Mouse (Mus musculus): ENCODE measurements around the gene Usmg5.
"Not testable (repeated sequence)": the region's sequence is repeated elsewhere in the genome, so short reads cannot be mapped to it uniquely, and the experiment has no call there.

Usmg5 gene

DNA sequence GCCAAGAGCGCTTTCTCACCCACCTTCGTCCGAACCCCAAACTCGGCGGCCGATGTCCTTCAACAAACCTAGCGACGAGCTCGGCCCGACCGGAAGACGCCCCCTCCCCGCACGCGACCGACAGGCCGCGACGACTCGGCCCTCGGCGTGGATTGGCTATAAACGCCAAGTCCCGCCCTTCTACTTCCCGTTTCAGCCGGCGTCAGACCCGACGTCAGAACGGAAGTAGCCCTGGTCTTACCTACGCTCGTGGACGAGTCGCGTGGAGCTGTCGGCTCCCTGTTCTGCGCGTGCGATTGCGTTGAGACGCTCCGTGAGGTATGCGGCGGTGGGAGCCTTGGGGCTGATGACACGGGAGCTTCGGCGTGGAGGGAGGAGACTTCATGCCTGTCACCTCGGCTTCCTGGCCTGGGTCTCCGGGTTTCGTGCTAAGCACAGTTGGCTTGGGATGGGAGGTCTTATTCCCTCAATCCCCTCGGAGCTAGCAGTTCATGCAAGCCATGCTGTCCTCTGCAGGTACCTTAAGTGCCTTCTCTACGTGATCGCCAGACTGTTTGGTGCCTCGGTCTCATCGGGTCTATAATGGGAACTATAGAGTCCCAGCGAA is at the start of gene Usmg5, which contains the start of gene Pdcd11:
Gene Usmg5 (minus strand): TSS at position 98 of the 607 bp plus-strand sequence.
Gene Pdcd11 (plus strand): TSS at position 219 of the 607 bp plus-strand sequence.
- DNase-seq (ENCODE audit: low read depth, low spot score), result peak; percentile 98

- DNase-seq (ENCODE audit: low read depth, low spot score), result not testable (repeated sequence)
Measured at GRCm38 (mm10) chr19:47139611-47140010, 49.2 kb upstream of the Usmg5 start.

- peak; percentile 70 for DNase-seq (ENCODE audit: low read depth, low spot score)
Measured at GRCm38 (mm10) chr19:47137771-47138421, 47.4 kb upstream of the Usmg5 start, which contains the start of gene Calhm2. Calhm2 (minus strand) TSS chr19:47138294.

GRCm38 (mm10) chr19:47137051-47137581 is 46.7 kb upstream of the Usmg5 start:
- DNase-seq (ENCODE audit: low read depth, low spot score), result peak; percentile 87

DNA sequence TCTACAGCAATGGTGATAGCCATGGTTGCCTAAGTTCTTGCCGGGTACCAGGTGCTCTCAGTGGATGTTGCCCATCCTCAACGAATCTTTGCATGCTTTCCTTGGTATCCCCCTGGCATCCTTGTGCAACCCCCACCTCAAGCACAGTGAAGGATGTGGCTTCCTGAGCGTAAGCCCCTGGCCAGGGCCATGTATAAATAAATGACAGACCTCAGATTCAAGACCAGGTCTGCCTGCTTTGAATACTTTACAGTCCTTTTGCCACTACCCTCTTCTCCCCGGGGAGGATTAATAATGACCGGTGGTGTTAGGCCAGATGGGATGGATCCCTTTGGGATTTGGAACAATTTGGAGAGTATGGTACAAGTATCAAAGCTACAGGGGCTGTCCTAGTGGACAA is 45.7 kb upstream of the Usmg5 start:
- DNase-seq (ENCODE audit: low read depth, low spot score), result no peak

GRCm38 (mm10) chr19:47135568-47135967 is 45.1 kb upstream of the Usmg5 start:
- no peak for DNase-seq (ENCODE audit: low read depth, low spot score)

DNA sequence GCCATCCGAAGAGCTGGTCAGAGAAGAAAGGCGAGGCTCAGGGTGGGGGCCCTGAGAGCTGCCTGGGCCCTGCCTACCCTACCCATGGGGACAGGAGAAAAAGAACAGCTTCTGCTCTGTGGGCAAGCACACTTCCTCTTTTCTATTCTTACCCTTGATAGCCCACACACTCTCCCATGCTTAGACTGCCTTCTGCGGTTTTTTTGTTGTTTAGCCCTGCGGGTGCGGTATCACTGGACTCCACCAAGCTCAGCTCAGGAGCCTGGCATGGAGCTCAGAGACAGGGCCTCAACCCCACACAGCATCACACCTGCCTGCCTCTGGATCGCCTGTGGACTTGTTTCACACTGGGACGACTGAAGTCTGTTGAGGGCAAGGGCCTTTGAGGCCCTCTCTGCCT is 42.7 kb upstream of the Usmg5 start:
- DNase-seq (ENCODE audit: low read depth, low spot score), result no peak

- no peak for DNase-seq (ENCODE audit: low read depth, low spot score)
Measured at GRCm38 (mm10) chr19:47130551-47131125, 40.2 kb upstream of the Usmg5 start.

- no peak for DNase-seq (ENCODE audit: low read depth, low spot score)
Measured at GRCm38 (mm10) chr19:47128835-47129234, 38.4 kb upstream of the Usmg5 start.

- DNase-seq (ENCODE audit: low read depth, low spot score), result no peak
Measured at GRCm38 (mm10) chr19:47128164-47128563, 37.7 kb upstream of the Usmg5 start.

DNA sequence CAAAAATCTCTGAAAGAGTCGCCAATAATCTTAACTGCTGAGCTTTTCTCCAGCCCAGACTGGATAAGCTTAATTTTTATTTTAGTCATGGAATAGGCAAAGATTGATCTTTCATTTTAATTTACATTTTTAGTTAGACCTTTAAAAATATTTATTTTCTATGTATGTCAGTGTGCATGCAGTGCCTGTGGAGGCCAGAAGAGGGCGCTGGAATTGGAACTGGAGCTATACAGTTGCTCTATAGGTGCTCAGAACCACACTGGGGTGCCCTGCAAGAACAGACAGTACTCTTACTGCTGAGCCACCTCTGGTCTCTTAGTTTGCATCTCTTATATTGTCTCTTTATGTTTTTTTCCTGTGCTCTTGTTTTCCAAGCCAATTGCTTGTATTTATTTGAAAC is 32.4 kb upstream of the Usmg5 start:
- peak; percentile 72 for DNase-seq (ENCODE audit: low read depth, low spot score)

DNA sequence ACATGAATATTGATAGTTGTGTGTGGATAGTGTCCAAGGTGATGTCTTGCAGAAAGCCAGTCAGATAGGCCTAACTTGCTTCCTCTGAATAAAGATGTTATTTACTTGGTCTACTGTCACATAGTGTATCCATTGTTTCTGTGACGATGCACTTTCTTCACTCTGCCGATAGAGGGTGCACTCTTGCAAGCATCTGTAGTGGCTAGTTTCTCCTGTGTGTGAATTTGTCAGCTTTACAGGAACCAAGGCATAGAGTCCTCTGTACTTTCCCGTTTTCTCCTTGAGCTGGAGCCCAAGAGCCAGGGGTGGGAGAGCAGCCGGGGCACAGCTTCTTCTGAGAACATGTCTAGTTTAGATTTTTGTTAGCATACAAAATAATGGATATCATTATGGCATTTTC is 30.6 kb upstream of the Usmg5 start:
- peak; percentile 76 for DNase-seq (ENCODE audit: low read depth, low spot score)

DNA sequence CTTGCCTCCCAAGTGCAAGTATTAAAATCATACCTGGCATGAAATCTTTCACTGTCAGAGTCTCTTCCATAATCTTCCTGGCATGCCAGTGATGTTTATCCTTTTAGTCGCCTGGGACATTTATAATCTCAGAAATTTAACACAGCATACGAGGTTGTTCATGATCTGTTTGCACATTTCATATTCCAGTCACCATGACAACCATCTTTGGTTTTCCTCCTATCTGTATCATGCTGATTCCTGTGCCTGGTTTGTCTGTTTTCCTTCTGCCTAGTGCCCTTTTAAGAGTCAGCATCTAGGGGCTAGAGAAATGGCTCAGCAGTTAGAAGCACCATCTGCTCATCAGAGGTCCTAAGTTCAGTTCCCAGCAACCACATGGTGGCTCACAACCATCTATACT is 28.2 kb upstream of the Usmg5 start:
- DNase-seq (ENCODE audit: low read depth, low spot score), result no peak

- DNase-seq (ENCODE audit: low read depth, low spot score), result no peak
Measured at GRCm38 (mm10) chr19:47104641-47105271, 14.3 kb upstream of the Usmg5 start.

GRCm38 (mm10) chr19:47101080-47101479 is 10.6 kb upstream of the Usmg5 start:
- DNase-seq (ENCODE audit: low read depth, low spot score), result no peak

DNA sequence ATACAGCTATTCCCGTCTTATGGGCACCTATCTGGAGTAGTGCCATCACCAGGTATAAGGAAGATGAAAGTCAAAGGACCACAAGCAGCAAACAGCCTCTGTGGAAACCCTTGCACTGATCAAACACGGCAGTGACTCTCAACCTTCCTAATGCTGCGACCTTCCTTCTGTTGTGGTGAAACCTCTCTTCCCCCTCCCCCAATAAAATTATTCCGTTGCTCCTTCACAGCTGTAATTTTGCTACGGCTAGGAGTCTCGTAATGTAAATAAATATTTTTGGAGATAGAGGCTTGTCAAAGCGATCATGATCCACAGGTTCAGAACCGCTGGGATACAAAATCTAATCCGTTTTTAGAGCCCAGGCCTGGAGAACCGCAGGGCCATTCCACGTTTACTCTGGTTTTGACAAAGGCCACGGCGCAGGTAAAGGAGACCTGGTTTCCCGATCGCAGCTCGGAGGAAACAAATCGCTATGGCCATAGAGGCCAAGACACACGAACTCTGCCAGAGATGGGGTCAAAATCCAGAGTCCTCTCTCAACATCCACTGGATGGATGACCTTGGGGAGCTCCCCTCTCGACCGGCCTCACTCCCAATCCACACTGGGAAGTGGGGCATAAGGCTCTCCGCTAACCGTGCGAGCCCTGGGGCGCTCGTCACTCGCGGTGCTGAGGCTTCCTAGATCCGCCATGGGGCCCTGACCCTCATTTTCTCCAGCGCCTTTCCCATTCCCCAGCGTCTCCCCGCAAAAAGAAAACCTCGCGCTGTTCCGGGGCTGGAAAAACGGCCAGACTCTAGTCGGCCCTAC is 525 bp downstream of the Usmg5 start:
- peak; percentile 34 for DNase-seq (ENCODE audit: low read depth, low spot score)

GRCm38 (mm10) chr19:47088226-47088625 is 2.2 kb downstream of the Usmg5 start:
- DNase-seq (ENCODE audit: low read depth, low spot score), result no peak

GRCm38 (mm10) chr19:47067924-47068611 is 22.4 kb downstream of the Usmg5 start:
- peak; percentile 89 for DNase-seq (ENCODE audit: low read depth, low spot score)

DNA sequence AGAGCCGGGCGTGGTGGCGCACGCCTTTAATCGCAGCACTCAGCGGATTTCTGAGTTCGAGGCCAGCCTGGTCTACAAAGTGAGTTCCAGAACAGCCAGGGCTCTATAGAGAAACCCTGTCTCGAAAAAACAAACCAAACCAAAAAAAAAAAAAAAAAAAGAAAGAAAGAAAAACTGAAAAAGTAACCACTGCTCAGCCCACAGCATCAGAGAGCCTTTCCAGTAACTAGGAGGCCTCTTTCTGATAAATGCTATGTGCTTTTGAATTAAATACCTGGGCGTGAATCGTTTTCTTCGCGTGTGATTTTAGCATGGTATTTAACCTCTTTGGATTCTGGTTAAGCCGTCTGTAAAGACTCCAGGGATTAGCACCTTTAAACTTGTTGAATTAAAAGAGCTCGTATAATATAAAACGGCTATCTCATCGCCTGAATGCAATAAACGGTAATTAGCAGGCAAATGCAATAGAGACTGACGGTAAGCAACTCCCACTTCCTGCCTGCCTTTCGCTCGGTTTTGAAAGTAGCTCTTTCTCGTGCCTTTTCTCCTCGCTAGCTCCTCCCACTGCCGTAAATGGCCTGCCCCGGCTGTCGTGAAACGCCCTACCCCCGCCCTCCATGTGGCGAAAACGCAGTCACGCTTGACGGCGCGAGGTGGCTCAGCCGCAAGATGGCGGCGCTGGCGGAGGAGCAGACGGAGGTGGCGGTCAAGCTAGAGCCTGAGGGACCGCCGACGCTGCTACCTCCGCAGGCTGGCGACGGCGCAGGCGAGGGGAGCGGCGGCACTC is 23.2 kb downstream of the Usmg5 start, which contains the start of gene Taf5:
Gene Taf5 (plus strand): TSS at position 651 of the 787 bp plus-strand sequence.
- DNase-seq (ENCODE audit: low read depth, low spot score), result peak; percentile 99

DNA sequence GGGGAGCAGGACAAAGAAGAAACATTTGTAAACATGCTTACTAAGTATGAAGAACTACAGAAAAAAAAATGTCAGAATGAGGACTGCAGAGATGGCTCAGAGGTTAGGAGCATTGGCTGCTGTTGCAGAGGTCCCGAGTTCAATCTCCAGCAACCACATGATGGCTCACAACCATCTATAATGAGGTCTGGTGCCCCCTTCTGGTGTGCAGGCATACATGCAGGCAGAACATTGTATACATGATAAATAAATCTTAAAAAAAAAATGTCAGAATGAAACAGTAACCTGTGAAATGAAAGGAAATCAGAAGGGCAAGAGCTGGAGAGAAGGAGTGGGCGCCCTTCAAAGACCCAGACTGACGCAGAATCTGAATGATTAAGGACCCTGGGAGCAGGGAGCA is 24.6 kb downstream of the Usmg5 start:
- peak; percentile 26 for DNase-seq (ENCODE audit: low read depth, low spot score)

Data from 3T3-L1 (cell line).